Mouse (Mus musculus) midbrain, embryonic 16.5 days (tissue): ENCODE measurements around the gene Unc13a. TPM values are rescaled to one million over a fixed set of nuclear protein-coding genes. Genes with fewer than 3 reads are reported as not detected.

Experiments
- ATAC-seq: fragments of 200-750 bp; cut with Nextera tagmentation; 2 replicates; pipeline ENCODE4 v1.8.0; 2017; ENCODE audit warnings: moderate TSS enrichment
- H3K27ac ChIP-seq: fragments of 300-500 bp; sonication (generic); 2 replicates; pipeline ENCODE4 v1.5.1; 2014; ENCODE audit warnings: mild to moderate bottlenecking, low read length, mixed read lengths
- H3K27me3 ChIP-seq: fragments of 300-500 bp; sonication (generic); 2 replicates; pipeline ENCODE4 v1.6.1; 2014; ENCODE audit warnings: low read depth, low read length, mixed read lengths; ENCODE audit not compliant: control insufficient read depth, insufficient read depth
- H3K36me3 ChIP-seq: fragments of 300-500 bp; sonication (generic); 2 replicates; pipeline ENCODE4 v1.6.1; 2014; ENCODE audit warnings: mild to moderate bottlenecking, low read length, moderate library complexity, mixed read lengths; ENCODE audit not compliant: control insufficient read depth, insufficient read depth
- H3K4me1 ChIP-seq: fragments of 300-500 bp; sonication (generic); 2 replicates; pipeline ENCODE4 v1.6.1; 2014; ENCODE audit warnings: mild to moderate bottlenecking, low read length, mixed read lengths; ENCODE audit not compliant: control insufficient read depth, insufficient read depth
- H3K4me2 ChIP-seq: fragments of 300-500 bp; sonication (generic); 2 replicates; pipeline ENCODE4 v1.6.1; 2014; ENCODE audit warnings: mild to moderate bottlenecking, low read length, mixed read lengths
- H3K4me3 ChIP-seq: fragments of 300-500 bp; sonication (generic); 2 replicates; pipeline ENCODE4 v1.5.1; 2014; ENCODE audit warnings: low read depth, mild to moderate bottlenecking, low read length, moderate library complexity, mixed read lengths
- H3K9ac ChIP-seq: fragments of 300-500 bp; sonication (generic); 2 replicates; pipeline ENCODE4 v1.6.1; 2014; ENCODE audit warnings: low read depth, low read length, mixed read lengths
- H3K9me3 ChIP-seq: fragments of 300-500 bp; sonication (generic); replicated peaks from 2 replicates; pipeline ENCODE4 v1.6.1; 2014; ENCODE audit warnings: mild to moderate bottlenecking, low read length, mixed read lengths; ENCODE audit not compliant: control insufficient read depth, poor library complexity, severe bottlenecking
- WGBS: fragments of 180-500 bp; shearing (Covaris S2); extraction: QIAGEN DNeasy Blood & Tissue Kit; methylation state at CpG from one replicate; pipeline ENCODE4 v1.1.7; 2014; 5-methylcytosine and 5-hydroxymethylcytosine counted together
- polyA plus RNA-seq: library from polyadenylated mRNA; unstranded; fragments of >200 nt; fragmentation: Nextera tagmentation; extraction: Ambion mirVana; gene quantifications from 2 replicates; pipeline ENCODE4 v1.2.1, GENCODE M21; 2015

The Unc13a gene
- polyA plus RNA-seq, 1 experiment from 2014 or later: 23.5 TPM

DNA sequence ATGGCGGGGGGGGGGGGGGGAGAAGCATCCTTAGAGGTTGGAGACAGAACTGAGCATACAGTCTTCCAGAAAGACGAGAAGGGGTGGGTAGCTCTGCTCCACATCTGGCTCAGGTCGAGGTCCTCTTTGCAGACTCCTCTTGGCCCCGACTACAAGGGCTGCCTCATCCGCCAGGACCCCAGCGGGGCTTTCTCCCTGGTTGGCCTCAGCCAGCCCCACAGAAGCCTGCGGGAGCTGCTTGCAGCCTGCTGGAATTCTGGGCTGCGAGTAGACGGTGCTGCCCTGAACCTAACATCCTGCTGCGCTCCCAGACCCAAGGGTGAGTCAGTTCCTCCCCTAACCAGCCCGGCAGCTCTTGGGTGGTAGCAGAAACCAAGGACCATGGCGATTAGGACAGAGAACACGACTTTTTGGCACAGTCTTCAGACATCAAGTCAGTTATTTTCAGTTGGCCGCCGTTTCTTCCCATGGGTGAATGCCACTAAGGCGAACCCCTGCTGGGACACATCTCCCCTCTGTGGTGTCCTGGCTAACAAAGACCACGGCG, 9.9 kb upstream of the Unc13a start:
- Histone ChIP-seq H3K9ac (no peak overlapping the region), H3K36me3 (no peaks in the 10 kb centered on the region), H3K4me3 (no peak overlapping the region), H3K4me2 (no peak overlapping the region), H3K9me3 (no peaks in the 10 kb centered on the region), H3K27me3 (peaks cover 81% of the 10 kb centered on the region), H3K4me1 (peaks cover 13% of the 10 kb centered on the region), H3K27ac (no peak overlapping the region)
- no peak for ATAC-seq
- 4% methylated on average over 18 of the region's 18 CpGs for WGBS

DNA sequence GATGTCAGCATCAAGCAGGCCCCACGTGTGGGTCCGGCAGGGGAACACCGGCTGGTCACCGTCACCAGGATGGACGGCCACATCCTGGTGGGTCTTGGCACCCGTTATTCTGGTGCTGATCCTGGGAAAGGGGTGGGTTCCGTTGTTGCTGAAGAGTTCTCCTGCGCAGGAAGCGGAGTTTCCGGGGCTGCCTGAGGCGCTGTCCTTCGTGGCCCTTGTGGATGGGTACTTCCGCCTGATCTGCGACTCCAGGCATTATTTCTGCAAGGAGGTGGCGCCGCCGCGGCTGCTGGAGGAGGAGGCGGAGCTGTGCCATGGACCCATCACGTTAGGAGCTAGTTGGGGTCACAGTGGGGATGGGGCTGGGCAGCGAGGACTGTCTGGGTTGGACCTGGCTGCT, 8.9 kb upstream of the Unc13a start:
- ATAC-seq: no peak
- no peak overlapping the region for H3K4me3 ChIP-seq
- WGBS: 4% methylated on average over 21 of the region's 21 CpGs
- peaks cover 72% of the 10 kb centered on the region for H3K27me3 ChIP-seq
- no peak overlapping the region for H3K4me2 ChIP-seq
- H3K9ac ChIP-seq: no peak overlapping the region
- no peaks in the 10 kb centered on the region for H3K9me3 ChIP-seq
- H3K4me1 ChIP-seq: peaks cover 13% of the 10 kb centered on the region
- no peak overlapping the region for H3K27ac ChIP-seq
- H3K36me3 ChIP-seq: no peaks in the 10 kb centered on the region

DNA sequence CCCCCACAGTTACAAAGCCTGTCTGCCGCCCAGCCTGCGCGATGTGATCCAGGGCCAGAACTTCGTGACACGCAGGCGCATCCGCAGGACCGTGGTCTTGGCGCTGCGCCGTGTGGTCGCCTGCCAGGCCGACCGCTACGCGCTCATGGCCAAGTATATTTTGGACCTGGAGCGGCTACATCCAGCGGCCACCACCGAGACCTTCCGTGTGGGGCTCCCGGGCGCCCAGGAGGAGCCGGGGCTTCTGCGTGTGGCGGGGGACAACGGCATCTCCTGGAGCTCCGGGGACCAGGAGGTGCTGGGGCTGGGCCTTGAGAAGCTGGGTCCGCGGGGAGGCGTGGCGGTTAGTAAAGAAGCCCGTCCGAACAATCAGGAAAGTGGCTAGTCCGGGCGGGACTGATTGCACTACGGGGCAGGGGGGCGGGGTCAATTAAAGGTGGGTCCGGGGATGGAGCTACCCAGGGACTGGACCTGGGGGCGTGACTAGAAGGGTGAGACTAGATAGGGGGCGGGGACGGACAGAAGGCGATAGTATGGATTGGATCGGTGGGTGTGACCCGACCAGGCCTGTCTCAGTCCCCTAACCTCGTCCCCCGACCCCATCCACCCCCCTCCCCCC, 8.1 kb upstream of the Unc13a start:
- H3K9ac ChIP-seq: peak overlapping the region; percentile 63
- H3K36me3 ChIP-seq: no peaks in the 10 kb centered on the region
- no peaks in the 10 kb centered on the region for H3K9me3 ChIP-seq
- no peak for ATAC-seq
- H3K4me1 ChIP-seq: peaks cover 13% of the 10 kb centered on the region
- WGBS: 1% methylated on average over 45 of the region's 46 CpGs
- no peak overlapping the region for H3K27ac ChIP-seq
- peaks cover 64% of the 10 kb centered on the region for H3K27me3 ChIP-seq
- H3K4me2 ChIP-seq: peak overlapping the region; percentile 64
- H3K4me3 ChIP-seq: peak overlapping the region; percentile 36

DNA sequence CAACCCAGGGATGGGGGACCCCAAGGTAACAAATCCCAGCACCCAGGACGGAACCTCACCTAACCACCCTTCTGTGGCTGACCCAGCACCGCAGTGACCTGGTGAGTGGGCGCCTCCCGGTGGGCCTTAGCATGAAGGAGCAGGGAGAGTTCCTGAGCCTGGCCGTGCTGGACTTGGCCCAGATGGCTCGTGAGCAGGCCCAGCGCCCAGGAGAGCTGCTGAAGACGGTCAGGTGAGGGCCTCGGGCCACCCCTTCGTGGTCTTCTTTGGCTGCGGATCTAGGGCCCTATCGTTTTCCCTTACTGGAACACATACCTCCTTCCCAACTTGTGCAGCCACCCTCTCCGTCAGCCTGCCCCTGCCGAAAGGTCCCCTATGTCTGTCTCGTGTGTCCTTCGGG, 7.6 kb upstream of the Unc13a start:
- H3K4me3 ChIP-seq: peak overlapping the region; percentile 36
- H3K4me2 ChIP-seq: peak overlapping the region; percentile 64
- peak overlapping the region; percentile 63; the same call in 1 of the 2 replicates for H3K9ac ChIP-seq
- peaks cover 13% of the 10 kb centered on the region for H3K4me1 ChIP-seq
- H3K36me3 ChIP-seq: no peaks in the 10 kb centered on the region
- no peak for ATAC-seq
- H3K27ac ChIP-seq: no peak overlapping the region
- H3K27me3 ChIP-seq: peaks cover 59% of the 10 kb centered on the region
- H3K9me3 ChIP-seq: no peaks in the 10 kb centered on the region
- 17% methylated on average over 16 of the region's 16 CpGs for WGBS

DNA sequence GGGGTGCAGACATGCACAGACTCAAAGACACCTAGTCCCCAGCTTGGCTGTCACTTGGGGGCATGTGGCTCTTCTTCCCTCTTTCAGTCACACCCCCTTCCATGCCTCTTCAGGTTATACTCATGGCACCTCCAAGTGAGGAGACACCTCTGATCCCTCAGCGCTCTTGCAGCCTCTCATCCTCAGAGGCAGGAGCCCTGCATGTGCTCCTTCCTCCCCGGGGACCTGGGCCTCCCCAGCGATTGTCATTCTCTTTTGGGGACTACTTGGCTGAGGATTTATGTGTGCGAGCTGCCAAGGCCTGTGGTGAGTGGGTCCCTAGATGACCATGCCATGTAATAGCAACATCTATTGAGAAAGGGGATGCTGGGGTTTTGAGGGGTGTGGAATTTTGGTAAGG, 6.7 kb upstream of the Unc13a start:
- H3K9me3 ChIP-seq: no peaks in the 10 kb centered on the region
- WGBS: 50% methylated on average over 4 of the region's 4 CpGs
- H3K27me3 ChIP-seq: peaks cover 50% of the 10 kb centered on the region
- H3K4me3 ChIP-seq: no peak overlapping the region
- H3K36me3 ChIP-seq: no peaks in the 10 kb centered on the region
- H3K4me2 ChIP-seq: no peak overlapping the region
- H3K27ac ChIP-seq: no peak overlapping the region
- no peak for ATAC-seq
- H3K9ac ChIP-seq: no peak overlapping the region
- H3K4me1 ChIP-seq: peaks cover 13% of the 10 kb centered on the region

DNA sequence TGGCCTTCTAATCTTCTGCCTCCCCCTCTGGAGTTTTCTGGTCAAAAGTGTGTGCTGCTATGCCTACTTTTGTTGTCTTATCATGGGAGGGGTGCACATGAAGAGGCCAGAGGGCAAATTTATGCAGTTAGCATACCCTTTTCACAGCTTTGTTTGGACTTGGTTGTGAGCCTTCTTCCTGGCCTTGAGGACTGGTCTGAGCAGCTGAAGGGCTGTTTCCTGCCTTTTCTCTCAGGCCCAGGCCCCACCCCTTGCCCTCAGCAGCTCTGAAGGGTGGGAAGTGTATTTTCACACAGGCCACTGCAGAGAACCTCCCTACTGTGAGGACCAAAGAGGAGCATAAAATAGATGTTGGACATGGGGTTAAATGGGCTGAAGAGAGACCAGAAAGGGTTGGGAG, 6.0 kb upstream of the Unc13a start:
- no peaks in the 10 kb centered on the region for H3K36me3 ChIP-seq
- H3K27me3 ChIP-seq: peaks cover 43% of the 10 kb centered on the region
- peaks cover 13% of the 10 kb centered on the region for H3K4me1 ChIP-seq
- no peak overlapping the region for H3K9ac ChIP-seq
- no peaks in the 10 kb centered on the region for H3K9me3 ChIP-seq
- no peak for ATAC-seq
- no peak overlapping the region for H3K27ac ChIP-seq
- H3K4me3 ChIP-seq: no peak overlapping the region
- no peak overlapping the region for H3K4me2 ChIP-seq

DNA sequence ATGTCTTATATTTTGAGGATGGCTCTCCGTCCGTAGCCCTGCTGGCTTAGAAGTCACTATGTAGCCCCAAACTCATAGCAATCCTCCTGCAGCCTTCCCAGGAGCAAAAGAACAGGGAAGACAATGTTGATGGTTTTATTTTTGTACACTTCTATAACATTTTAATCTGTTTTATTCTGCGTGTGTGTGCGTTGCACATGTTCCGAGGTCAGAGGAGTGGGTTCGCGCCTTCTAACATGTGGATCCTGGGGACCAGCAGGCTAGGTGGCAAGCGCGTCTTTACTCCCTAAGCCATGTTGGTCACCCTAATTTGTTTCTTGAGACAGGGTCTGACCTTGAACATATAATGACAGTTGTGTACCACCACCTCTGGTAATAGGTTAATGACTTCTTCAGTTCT, 5.2 kb upstream of the Unc13a start:
- ATAC-seq: no peak

DNA sequence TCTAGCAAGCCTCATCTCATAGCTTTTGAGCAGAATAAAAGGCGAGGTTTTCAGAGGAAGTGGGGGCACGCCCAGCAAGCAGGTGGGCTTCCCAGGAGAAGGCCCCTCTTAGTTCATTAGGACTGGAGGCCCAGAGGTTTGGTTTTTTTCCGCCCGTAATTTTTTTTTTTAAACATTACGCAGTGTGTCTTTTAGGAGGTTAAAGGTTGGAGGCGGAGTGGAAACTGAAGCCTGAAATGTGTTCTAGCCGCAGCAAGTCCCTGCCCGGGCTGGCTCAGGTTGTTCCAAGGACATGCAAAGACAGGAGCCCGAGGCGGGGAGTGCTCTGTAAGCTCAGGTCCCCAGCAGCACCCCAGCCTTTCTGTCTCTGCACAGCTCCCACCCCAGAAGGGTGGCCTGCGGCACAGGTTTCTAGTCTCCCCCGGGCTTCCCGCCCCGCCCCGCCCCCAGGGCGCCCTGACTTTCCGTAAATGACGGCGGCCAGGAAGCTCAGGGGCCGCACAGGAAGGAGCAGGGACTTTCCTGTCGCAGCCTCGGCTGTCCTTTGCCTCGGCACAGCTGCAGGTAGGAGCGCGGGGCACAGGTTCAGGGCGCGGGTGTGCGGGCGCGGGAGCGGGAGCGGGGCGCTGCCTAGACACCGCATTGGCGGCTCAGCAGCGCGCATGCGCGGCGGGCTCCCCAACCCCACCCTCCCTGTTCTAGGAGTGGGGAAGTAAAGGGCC, 4.6 kb upstream of the Unc13a start, which contains the start of gene Jak3:
Gene Jak3, plus strand, starts transcription at position 277 of the 722 bp plus-strand sequence.
- peak within 1 kb of the TSS; percentile 78 for H3K27ac ChIP-seq
- no peaks in the 10 kb centered on the region for H3K9me3 ChIP-seq
- H3K27me3 ChIP-seq: peaks cover 31% of the 10 kb centered on the region
- peak; percentile 46 for ATAC-seq
- no peaks in the 10 kb centered on the region for H3K36me3 ChIP-seq
- H3K9ac ChIP-seq: peak within 1 kb of the TSS; percentile 90
- H3K4me2 ChIP-seq: peak within 1 kb of the TSS; percentile 65
- peak within 1 kb of the TSS; percentile 76 for H3K4me3 ChIP-seq
- 2% methylated on average over 39 of the region's 40 CpGs for WGBS
- H3K4me1 ChIP-seq: peaks cover 20% of the 10 kb centered on the region

More for the DNA sequence above, 5.2 kb upstream of the Unc13a start:
- 56% methylated on average over 9 of the region's 9 CpGs for WGBS
- Histone ChIP-seq H3K4me3 (peak overlapping the region; percentile 76), H3K36me3 (no peaks in the 10 kb centered on the region), H3K9ac (no peak overlapping the region), H3K4me1 (peaks cover 19% of the 10 kb centered on the region), H3K27me3 (peaks cover 36% of the 10 kb centered on the region), H3K27ac (peak overlapping the region; percentile 78; the same call in 1 of the 2 replicates), H3K4me2 (peak overlapping the region; percentile 65), H3K9me3 (no peaks in the 10 kb centered on the region)

DNA sequence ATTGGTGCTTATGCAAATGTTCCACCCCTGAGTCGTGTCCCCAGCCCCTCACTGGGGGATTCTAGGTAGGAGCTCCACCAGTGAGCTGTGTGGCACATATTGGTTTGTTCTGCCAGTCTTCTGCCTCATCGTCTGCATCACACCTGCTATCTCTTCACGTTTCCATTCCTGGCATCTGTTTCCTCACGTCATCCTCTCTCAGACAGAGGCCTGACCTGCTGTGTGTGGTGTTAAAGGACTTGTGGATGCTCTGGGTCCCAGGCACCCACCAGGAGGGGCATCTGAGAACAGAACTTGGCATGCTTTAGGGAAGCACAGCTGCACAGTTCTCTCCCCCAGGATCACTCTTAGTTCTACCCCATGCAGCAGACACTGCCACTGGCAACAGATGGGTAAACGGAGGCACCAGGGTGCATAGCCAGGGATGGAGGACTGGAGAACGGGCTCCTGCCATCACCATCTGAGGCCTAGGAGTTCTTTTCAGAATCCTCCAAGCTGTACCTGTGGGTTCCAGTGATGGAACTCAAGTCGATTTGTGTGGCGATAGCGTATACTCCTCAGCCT, 4.0 kb upstream of the Unc13a start:
- WGBS: 28% methylated on average over 9 of the region's 9 CpGs
- Histone ChIP-seq H3K27me3 (peaks cover 25% of the 10 kb centered on the region), H3K4me2 (peak overlapping the region; percentile 65), H3K9ac (peak overlapping the region; percentile 90), H3K36me3 (no peaks in the 10 kb centered on the region), H3K27ac (peak overlapping the region; percentile 78; the same call in 1 of the 2 replicates), H3K4me3 (peak overlapping the region; percentile 76), H3K9me3 (no peaks in the 10 kb centered on the region), H3K4me1 (peaks cover 20% of the 10 kb centered on the region)
- ATAC-seq: no peak
